Mouse (Mus musculus) E14TG2a.4 (cell line): ENCODE data around the gene Pex11a.

Source experiments
- H3K27me3 ChIP-seq: 2 replicates; pipeline ENCODE4 v1.6.1; 2014; ENCODE audit warnings: low read length, control low read depth; ENCODE audit not compliant: insufficient read depth
- H3K36me3 ChIP-seq: 2 replicates; pipeline ENCODE4 v1.6.1; 2014; ENCODE audit warnings: low read length, control low read depth; ENCODE audit not compliant: insufficient read depth
- H3K4me1 ChIP-seq: replicated peaks from 2 replicates; pipeline ENCODE4 v1.6.1; 2014; ENCODE audit warnings: low read depth, low read length, control low read depth
- H3K4me3 ChIP-seq: replicated peaks from 2 replicates; pipeline ENCODE4 v1.5.1; 2014; ENCODE audit warnings: mild to moderate bottlenecking, low read length
- H3K9me3 ChIP-seq: 2 replicates; pipeline ENCODE4 v1.6.1; 2014; ENCODE audit warnings: low read length, control low read depth
- CTCF ChIP-seq: conservative IDR thresholded peaks from 2 replicates; pipeline ENCODE4 v1.5.1; 2014; ENCODE audit warnings: low read length
- NANOG ChIP-seq: IDR thresholded peaks from 2 replicates; pipeline ENCODE4 v1.6.1; 2014; ENCODE audit warnings: borderline replicate concordance, low read length, mixed read lengths
- POU5F1 ChIP-seq: IDR thresholded peaks from 2 replicates; pipeline ENCODE4 v1.6.1; 2014; ENCODE audit warnings: low read length, borderline replicate concordance

The Pex11a gene

GRCm38 (mm10) chr7:79705210-79705609, 37.7 kb downstream of the Pex11a start:
- Histone ChIP-seq H3K9me3 (no peaks in the 10 kb centered on the region), H3K4me3 (no peak overlapping the region), H3K4me1 (peaks cover 32% of the 10 kb centered on the region), H3K36me3 (peaks cover 76% of the 10 kb centered on the region), H3K27me3 (peaks cover 25% of the 10 kb centered on the region)
- TF ChIP-seq CTCF: no peak
- no peak for TF ChIP-seq POU5F1
- TF ChIP-seq NANOG: no peak

DNA sequence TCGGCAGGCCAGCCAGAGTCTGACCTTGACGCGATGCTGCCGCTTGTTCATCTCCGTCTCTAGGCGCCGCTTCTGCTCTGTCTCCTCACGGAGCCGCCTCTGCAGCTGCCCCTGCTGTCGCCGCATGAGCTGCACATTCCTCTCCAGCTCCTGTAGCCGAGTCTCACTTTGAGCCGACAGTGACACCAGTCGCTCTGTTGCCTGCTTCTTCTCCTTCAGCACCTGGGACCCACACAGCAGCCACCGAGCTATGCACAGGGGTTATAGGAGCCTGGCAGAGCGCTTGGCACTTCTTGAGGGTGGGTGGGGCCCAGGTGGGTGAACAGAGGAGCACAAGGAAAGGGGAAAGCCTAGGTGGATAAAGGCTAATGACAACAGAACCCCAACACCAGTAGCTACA, 40.2 kb downstream of the Pex11a start:
- no peak for TF ChIP-seq NANOG
- no peak for TF ChIP-seq POU5F1
- no peak overlapping the region for H3K4me3 ChIP-seq
- peaks cover 90% of the 10 kb centered on the region for H3K36me3 ChIP-seq
- no peaks in the 10 kb centered on the region for H3K9me3 ChIP-seq
- H3K4me1 ChIP-seq: peaks cover 32% of the 10 kb centered on the region
- H3K27me3 ChIP-seq: 0 out of 2 replicates have a peak, but pooled peaks cover 3% of the 10 kb centered on the region

- Histone ChIP-seq H3K27me3 (no peaks in the 10 kb centered on the region), H3K4me3 (no peak overlapping the region), H3K36me3 (peaks cover 100% of the 10 kb centered on the region), H3K9me3 (no peaks in the 10 kb centered on the region), H3K4me1 (peaks cover 34% of the 10 kb centered on the region)
- TF ChIP-seq POU5F1: no peak
- no peak for TF ChIP-seq CTCF
- TF ChIP-seq NANOG: no peak
Observed at GRCm38 (mm10) chr7:79696495-79696894, 46.4 kb downstream of the Pex11a start.
